Mouse (Mus musculus) C2C12 (cell line): ENCODE results near the gene Gm28635. TPM values are rescaled to one million over a fixed set of nuclear protein-coding genes. Genes with fewer than 3 reads are reported as not detected.

Experiments
- H3K27me3 ChIP-seq: one replicate; pipeline ENCODE4 v1.6.1; 2011; ENCODE audit not compliant: control insufficient read depth, insufficient read depth, insufficient read length
- H3K36me3 ChIP-seq: one replicate; pipeline ENCODE4 v1.6.1; 2011; ENCODE audit not compliant: control insufficient read depth, insufficient read depth
- H3K4me3 ChIP-seq: one replicate; pipeline ENCODE4 v1.5.1; 2011; ENCODE audit warnings: mild to moderate bottlenecking, control low read depth; ENCODE audit not compliant: poor library complexity, insufficient read depth, severe bottlenecking
- H3K79me2 ChIP-seq: one replicate; pipeline ENCODE4 v1.6.1; 2011; ENCODE audit not compliant: control insufficient read depth, insufficient read depth
- H3K79me3 ChIP-seq: one replicate; pipeline ENCODE4 v1.6.1; 2011; ENCODE audit warnings: low read depth, control low read depth
- H3ac ChIP-seq: one replicate; pipeline ENCODE3; 2011; ENCODE audit warnings: low read depth; ENCODE audit not compliant: control insufficient read depth, insufficient read length
- CEBPB ChIP-seq: IDR thresholded peaks from one replicate; pipeline ENCODE4 v1.6.1; 2011; ENCODE audit warnings: low read depth, mild to moderate bottlenecking, control low read depth, moderate library complexity
- CTCF ChIP-seq: IDR thresholded peaks from one replicate; pipeline ENCODE4 v1.5.1; 2011; ENCODE audit not compliant: control insufficient read depth, insufficient read depth, insufficient read length
- FOSL1 ChIP-seq: IDR thresholded peaks from one replicate; pipeline ENCODE4 v1.8.0; 2011; ENCODE audit warnings: mild to moderate bottlenecking, low read length; ENCODE audit not compliant: poor library complexity, insufficient read depth, severe bottlenecking
- MAX ChIP-seq: IDR thresholded peaks from one replicate; pipeline ENCODE4 v1.6.1; 2011; ENCODE audit warnings: mild to moderate bottlenecking, control low read depth
- MYOD1 ChIP-seq: IDR thresholded peaks from one replicate; pipeline ENCODE4 v1.6.1; 2011; ENCODE audit warnings: low read depth; ENCODE audit not compliant: control insufficient read depth, insufficient read length
- MYOG ChIP-seq: IDR thresholded peaks from one replicate; pipeline ENCODE4 v1.6.1; 2011; ENCODE audit not compliant: control insufficient read depth, insufficient read length; ENCODE audit errors: extremely low read depth
- USF1 ChIP-seq: IDR thresholded peaks from one replicate; pipeline ENCODE4 v1.6.1; 2011; ENCODE audit warnings: low read depth, mild to moderate bottlenecking, control low read depth, moderate library complexity
- polyA plus RNA-seq: library from polyadenylated mRNA; unstranded; fragments of >200 nt; fragmentation: generic; extraction: Trizol; gene quantifications from one replicate; pipeline ENCODE4 v1.2.1, GENCODE M21; 2012; ENCODE audit warnings: missing spikeins

Gm28635 gene
- polyA plus RNA-seq, 1 experiment = not detected

DNA sequence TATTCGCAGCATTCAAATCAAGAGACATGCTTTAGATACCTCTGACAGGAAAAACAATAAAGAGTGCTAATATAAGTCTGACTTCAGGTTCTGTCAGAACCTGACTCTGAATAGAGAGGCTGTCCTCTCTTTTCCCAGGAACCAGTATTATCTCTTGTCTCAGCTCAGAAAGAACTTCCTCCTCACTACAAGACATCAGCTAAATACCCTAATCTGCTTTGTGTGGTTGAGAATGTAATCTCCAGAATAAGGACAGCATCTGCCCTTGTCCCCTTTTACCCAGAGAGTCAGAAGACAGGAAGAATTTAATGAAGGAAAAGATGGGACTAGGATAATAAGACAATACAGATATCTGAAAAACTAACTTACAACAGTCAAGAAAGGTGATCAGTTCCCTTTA lies 25.7 kb upstream of the Gm28635 start:
- Histone ChIP-seq H3K27me3 (no peaks in the 10 kb centered on the region), H3K4me3 (no peak overlapping the region), H3K79me2 (peaks cover 64% of the 10 kb centered on the region), H3K36me3 (peaks cover 60% of the 10 kb centered on the region), H3K79me3 (peaks cover 33% of the 10 kb centered on the region), H3ac (no peak overlapping the region)
- no peak for TF ChIP-seq MAX
- no peak for TF ChIP-seq FOSL1
- TF ChIP-seq CEBPB = no peak
- no peak for TF ChIP-seq MYOG
- TF ChIP-seq USF1 = no peak
- TF ChIP-seq CTCF = no peak
- TF ChIP-seq MYOD1 = no peak

DNA sequence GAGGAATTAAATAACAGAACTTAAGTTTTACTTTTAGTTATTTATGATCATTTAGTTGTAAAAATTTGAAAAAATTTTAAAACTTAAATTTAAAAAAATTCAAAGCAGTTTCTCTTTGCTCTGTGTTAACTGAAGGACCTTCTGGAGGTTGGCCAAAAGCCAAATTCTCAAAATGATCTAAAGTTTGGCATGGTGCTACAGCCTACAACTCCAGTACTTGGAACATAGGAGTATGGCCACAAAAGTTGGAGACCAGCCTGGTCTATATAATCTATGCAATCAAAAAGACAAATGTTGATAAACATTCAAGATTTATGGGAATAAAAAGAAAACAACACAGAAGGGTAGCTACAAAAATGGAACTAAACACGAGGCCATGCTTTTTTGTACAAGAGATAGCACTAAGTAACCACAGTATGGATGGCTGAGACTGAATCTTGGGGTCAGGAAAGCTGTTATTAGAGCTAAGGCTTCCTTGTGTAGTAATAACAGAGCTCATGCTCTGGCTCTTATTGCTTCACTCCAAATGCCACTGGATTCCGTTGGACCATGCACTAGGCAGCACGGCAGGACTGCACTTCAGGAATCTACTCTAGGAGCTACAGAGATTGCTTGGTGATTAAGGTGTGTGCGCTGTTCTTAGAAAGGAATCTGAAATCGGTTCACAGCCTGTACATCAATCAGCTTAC lies 17.3 kb upstream of the Gm28635 start:
- H3K36me3 ChIP-seq = peaks cover 83% of the 10 kb centered on the region
- H3K4me3 ChIP-seq = no peak overlapping the region
- no peaks in the 10 kb centered on the region for H3K79me3 ChIP-seq
- no peaks in the 10 kb centered on the region for H3K79me2 ChIP-seq
- no peaks in the 10 kb centered on the region for H3K27me3 ChIP-seq
- TF ChIP-seq MYOD1 (no peak), FOSL1 (no peak), MYOG (no peak), CTCF (no peak), USF1 (no peak), MAX (no peak)
- no peak overlapping the region for H3ac ChIP-seq

DNA sequence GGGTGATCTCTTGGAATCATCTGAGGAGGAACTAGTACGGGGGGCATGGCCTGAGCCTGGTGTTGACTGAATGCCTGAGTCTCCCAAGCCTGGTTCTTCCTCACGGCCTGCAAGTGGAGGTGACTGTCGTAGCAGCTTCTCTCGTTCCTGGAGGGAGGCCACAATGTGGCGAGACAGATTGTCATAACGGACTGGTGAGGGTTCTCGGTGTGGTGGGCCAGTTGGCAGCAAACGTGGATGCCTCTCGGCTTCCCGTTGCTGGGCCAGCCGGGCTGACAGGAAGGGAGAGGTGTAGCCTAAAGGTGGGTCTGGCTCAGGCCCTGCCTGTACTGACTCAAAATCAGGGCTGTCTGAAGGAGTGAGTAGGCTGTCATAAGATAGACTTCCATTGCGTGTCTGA lies 12.2 kb upstream of the Gm28635 start:
- no peaks in the 10 kb centered on the region for H3K79me3 ChIP-seq
- H3K79me2 ChIP-seq = no peaks in the 10 kb centered on the region
- H3K4me3 ChIP-seq = no peak overlapping the region
- H3K27me3 ChIP-seq = no peaks in the 10 kb centered on the region
- H3ac ChIP-seq = no peak overlapping the region
- peaks cover 95% of the 10 kb centered on the region for H3K36me3 ChIP-seq
- TF ChIP-seq MYOD1 (no peak), CTCF (no peak), MAX (no peak), FOSL1 (no peak), CEBPB (no peak), MYOG (no peak), USF1 (no peak)

DNA sequence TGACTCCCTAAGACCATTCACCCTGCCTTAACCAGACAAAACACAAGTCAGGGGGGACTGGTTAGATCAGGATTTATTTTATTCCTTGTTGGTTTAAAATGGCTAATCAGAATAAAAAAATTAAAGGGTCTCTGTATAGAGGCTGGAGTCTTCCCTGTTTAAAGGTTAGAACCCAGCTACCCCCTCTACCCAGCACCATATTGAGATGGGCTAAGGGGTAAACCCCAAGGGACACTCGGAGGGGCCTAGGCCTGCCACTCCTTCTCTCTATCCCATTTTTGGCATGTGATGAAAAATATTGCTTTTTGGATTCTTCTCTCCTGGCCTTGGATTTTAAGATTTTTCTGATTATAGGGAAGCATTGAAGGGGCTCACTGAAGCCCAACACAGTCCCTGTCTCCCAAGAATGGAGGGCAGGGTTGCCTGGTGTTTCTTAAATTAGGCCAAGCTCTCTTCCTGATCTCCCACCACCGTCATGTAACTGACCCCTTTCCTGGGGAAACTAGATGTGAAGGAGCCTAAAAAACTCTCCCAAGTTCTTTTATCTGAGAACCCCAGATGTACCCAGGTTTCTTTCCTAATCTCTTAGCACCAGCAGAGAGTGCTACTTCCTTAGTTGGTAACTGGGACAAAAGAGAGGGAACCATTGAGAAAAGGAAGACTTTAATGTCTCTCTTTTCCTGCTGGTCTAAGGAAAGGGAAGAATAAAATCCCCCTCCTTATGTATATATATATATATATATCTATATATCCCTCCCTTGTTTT lies 10.4 kb upstream of the Gm28635 start:
- peaks cover 81% of the 10 kb centered on the region for H3K36me3 ChIP-seq

DNA sequence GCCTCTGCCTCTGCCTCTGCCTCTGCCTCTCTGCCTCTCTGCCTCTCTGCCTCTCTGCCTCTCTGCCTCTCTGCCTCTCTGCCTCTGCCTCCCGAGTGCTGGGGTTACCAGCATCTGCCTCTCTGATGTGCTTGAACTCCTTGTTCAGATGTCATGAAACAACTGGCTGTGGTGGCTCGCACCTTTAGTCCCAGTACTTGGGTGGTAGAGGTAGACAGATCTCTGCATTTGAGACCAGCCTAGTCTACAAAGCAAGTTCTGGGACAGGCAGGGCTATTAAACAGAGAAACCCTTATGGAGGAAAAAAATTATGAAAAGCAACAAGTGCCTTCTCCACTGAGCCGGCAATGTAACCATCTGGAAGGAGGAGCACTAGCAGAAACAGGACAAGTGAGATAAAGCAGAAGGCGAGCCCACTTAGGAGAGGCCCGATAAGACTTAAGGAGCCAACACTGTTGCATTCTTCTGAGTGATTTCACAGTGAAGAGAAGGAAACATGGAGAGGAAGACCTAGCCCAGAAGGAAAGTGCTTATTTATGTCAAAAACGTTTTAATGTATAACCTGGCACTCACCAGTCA lies 4.9 kb upstream of the Gm28635 start:
- Histone ChIP-seq H3K36me3 (peaks cover 35% of the 10 kb centered on the region), H3K79me3 (peaks cover 15% of the 10 kb centered on the region), H3K27me3 (no peaks in the 10 kb centered on the region), H3ac (no peak overlapping the region), H3K4me3 (no peak overlapping the region), H3K79me2 (peaks cover 31% of the 10 kb centered on the region)
- no peak for TF ChIP-seq CTCF
- TF ChIP-seq USF1 = no peak
- TF ChIP-seq MAX = no peak
- TF ChIP-seq CEBPB = no peak
- no peak for TF ChIP-seq FOSL1
- no peak for TF ChIP-seq MYOG
- TF ChIP-seq MYOD1 = no peak

More for the DNA sequence above, 10.4 kb upstream of the Gm28635 start:
- Histone ChIP-seq H3K4me3 (no peak overlapping the region), H3K79me3 (no peaks in the 10 kb centered on the region), H3K27me3 (no peaks in the 10 kb centered on the region), H3ac (no peak overlapping the region), H3K79me2 (no peaks in the 10 kb centered on the region)
- TF ChIP-seq MAX (no peak), CEBPB (no peak), MYOG (no peak), CTCF (no peak), FOSL1 (no peak), USF1 (no peak), MYOD1 (no peak)

DNA sequence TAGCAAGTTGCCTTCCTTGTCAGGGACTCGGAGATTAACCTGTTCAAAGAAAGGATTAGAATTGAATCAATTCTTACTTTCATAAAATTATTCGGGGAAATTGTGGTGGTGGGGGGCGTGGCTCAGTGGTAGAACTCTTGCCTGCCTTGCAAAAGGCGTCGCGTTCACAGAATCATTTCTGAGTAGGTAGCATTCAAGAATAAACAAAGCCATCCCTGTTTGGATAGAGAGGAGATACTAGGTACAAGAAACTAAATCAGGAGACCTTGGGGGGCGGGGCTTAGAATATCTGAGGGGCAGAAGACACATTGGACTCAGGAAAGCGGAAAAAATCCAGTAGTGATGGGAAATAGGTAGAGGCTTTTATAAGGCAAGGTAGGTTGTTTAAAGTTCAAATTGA lies 1.2 kb upstream of the Gm28635 start, which contains the start of gene Tmx2:
Gene Tmx2 (minus strand): TSS at position 125 of the 400 bp plus-strand sequence.
- Histone ChIP-seq H3K36me3 (peaks cover 27% of the 10 kb centered on the region), H3K79me2 (peaks cover 47% of the 10 kb centered on the region), H3K4me3 (peak within 1 kb of the TSS; percentile 98), H3K27me3 (no peaks in the 10 kb centered on the region), H3ac (peak within 1 kb of the TSS; percentile 79), H3K79me3 (peaks cover 25% of the 10 kb centered on the region)
- TF ChIP-seq MYOG (no peak), CTCF (no peak), MAX (no peak), FOSL1 (no peak), CEBPB (no peak), MYOD1 (no peak), USF1 (no peak)
